Mouse (Mus musculus): Measurements from ENCODE around the gene Angptl4.
"Not testable (repeated sequence)": the region's sequence is repeated elsewhere in the genome, so short reads cannot be mapped to it uniquely, and the experiment has no call there.

Angptl4 gene

GRCm38 (mm10) chr17:33755418-33756107 is 26.1 kb downstream of the Angptl4 start:
- DNase-seq (ENCODE audit: low spot score) = no peak

- no peak for DNase-seq (ENCODE audit: low spot score)
Measured at GRCm38 (mm10) chr17:33754656-33755055, 27.0 kb downstream of the Angptl4 start.

GRCm38 (mm10) chr17:33752297-33752696 is 29.3 kb downstream of the Angptl4 start:
- no peak for DNase-seq (ENCODE audit: low spot score)

GRCm38 (mm10) chr17:33751181-33751580 is 30.4 kb downstream of the Angptl4 start:
- DNase-seq (ENCODE audit: low spot score) = no peak

GRCm38 (mm10) chr17:33749451-33749850 is 32.2 kb downstream of the Angptl4 start:
- no peak for DNase-seq (ENCODE audit: low spot score)

GRCm38 (mm10) chr17:33746011-33746410 is 35.6 kb downstream of the Angptl4 start:
- no peak for DNase-seq (ENCODE audit: low spot score)

- DNase-seq (ENCODE audit: low spot score) = no peak
Measured at GRCm38 (mm10) chr17:33744686-33745384, 36.8 kb downstream of the Angptl4 start.

- DNase-seq (ENCODE audit: low spot score) = no peak
Measured at GRCm38 (mm10) chr17:33742420-33742819, 39.2 kb downstream of the Angptl4 start.

GRCm38 (mm10) chr17:33733526-33733925 is 48.1 kb downstream of the Angptl4 start:
- DNase-seq (ENCODE audit: low spot score) = not testable (repeated sequence)

GRCm38 (mm10) chr17:33732556-33733083 is 49.0 kb downstream of the Angptl4 start:
- not testable (repeated sequence) for DNase-seq (ENCODE audit: low spot score)

GRCm38 (mm10) chr17:33729215-33729614 is 52.4 kb downstream of the Angptl4 start:
- DNase-seq (ENCODE audit: low spot score) = no peak

- DNase-seq (ENCODE audit: low spot score) = no peak
Measured at GRCm38 (mm10) chr17:33728396-33728795, 53.2 kb downstream of the Angptl4 start.

Measured in ovary, postnatal 10 days (tissue).